Mouse (Mus musculus) heart, embryonic 12.5 days (tissue): ENCODE results near the gene Tasp1. TPM values are rescaled to one million over a fixed set of nuclear protein-coding genes. Genes with fewer than 3 reads are reported as not detected.
"Not testable (repeated sequence)": the region's sequence is repeated elsewhere in the genome, so short reads cannot be mapped to it uniquely, and the experiment has no call there.

ENCODE experiments used
- ATAC-seq: fragments of 200-750 bp; cut with Nextera tagmentation; 2 replicates; pipeline ENCODE4 v1.8.0; 2017; ENCODE audit warnings: moderate TSS enrichment, moderate library complexity; ENCODE audit not compliant: insufficient number of reproducible peaks, low FRiP score
- H3K27ac ChIP-seq: fragments of 300-500 bp; sonication (generic); 2 replicates; pipeline ENCODE4 v1.5.1; 2016; ENCODE audit warnings: mild to moderate bottlenecking, moderate library complexity; ENCODE audit not compliant: poor library complexity, severe bottlenecking
- H3K27me3 ChIP-seq: fragments of 300-500 bp; sonication (generic); replicated peaks from 2 replicates; pipeline ENCODE4 v1.6.1; 2016; ENCODE audit warnings: mild to moderate bottlenecking, moderate library complexity
- H3K36me3 ChIP-seq: fragments of 300-500 bp; sonication (generic); 2 replicates; pipeline ENCODE4 v1.6.1; 2016; ENCODE audit warnings: mild to moderate bottlenecking, moderate library complexity
- H3K4me1 ChIP-seq: fragments of 300-500 bp; sonication (generic); replicated peaks from 2 replicates; pipeline ENCODE4 v1.6.1; 2016; ENCODE audit warnings: mild to moderate bottlenecking
- H3K4me2 ChIP-seq: fragments of 300-500 bp; sonication (generic); 2 replicates; pipeline ENCODE4 v1.6.1; 2016; ENCODE audit warnings: mild to moderate bottlenecking, moderate library complexity
- H3K4me3 ChIP-seq: fragments of 300-500 bp; sonication (generic); 2 replicates; pipeline ENCODE4 v1.5.1; 2016; ENCODE audit warnings: mild to moderate bottlenecking
- H3K9ac ChIP-seq: fragments of 300-500 bp; sonication (generic); 2 replicates; pipeline ENCODE4 v1.6.1; 2016; ENCODE audit warnings: mild to moderate bottlenecking, moderate library complexity
- H3K9me3 ChIP-seq: fragments of 300-500 bp; sonication (generic); replicated peaks from 2 replicates; pipeline ENCODE4 v1.6.1; 2016; ENCODE audit warnings: mild to moderate bottlenecking, moderate library complexity
- WGBS: fragments of 180-500 bp; shearing (Covaris S2); methylation state at CpG from one replicate; pipeline ENCODE4 v1.1.7; 2016; 5-methylcytosine and 5-hydroxymethylcytosine counted together
- polyA plus RNA-seq: library from polyadenylated mRNA; unstranded; fragments of >200 nt; fragmentation: Nextera tagmentation; extraction: Ambion mirVana; gene quantifications from 2 replicates; pipeline ENCODE4 v1.2.1, GENCODE M21; 2016

Tasp1 gene
- polyA plus RNA-seq, 1 experiment from 2014 or later, result 14.7 TPM

DNA sequence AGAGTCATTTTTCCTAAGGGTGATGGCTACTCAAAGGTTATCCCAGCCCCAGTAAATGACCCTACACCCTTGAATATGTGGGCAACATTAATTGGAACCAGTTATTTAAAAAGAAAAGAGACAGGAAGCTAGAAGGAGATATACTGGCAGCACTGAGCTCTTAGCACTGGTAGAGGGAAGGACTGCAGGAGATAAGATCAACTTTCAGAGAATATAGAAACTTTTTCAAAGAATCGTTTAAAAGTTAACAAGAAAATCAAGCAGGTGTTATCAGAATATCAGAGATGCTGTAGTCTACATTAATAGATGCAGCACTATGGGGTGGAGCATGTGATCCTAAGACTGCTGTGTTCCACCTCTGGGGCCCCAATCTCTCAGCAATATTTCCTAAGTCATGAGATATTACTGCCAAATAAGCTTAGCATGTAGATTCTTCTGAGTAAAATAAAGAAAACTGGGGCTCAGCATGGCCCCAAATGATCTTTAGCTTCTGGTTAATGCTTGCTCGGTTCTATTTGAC is 14.9 kb downstream of the Tasp1 start:
- Histone ChIP-seq H3K27me3 (no peaks in the 10 kb centered on the region), H3K36me3 (peaks cover 49% of the 10 kb centered on the region), H3K9ac (no peak overlapping the region), H3K4me2 (no peak overlapping the region), H3K27ac (no peak overlapping the region), H3K9me3 (no peaks in the 10 kb centered on the region), H3K4me3 (no peak overlapping the region), H3K4me1 (no peaks in the 10 kb centered on the region)
- ATAC-seq, result no peak
- 80% methylated on average over 2 of the region's 2 CpGs for WGBS

DNA sequence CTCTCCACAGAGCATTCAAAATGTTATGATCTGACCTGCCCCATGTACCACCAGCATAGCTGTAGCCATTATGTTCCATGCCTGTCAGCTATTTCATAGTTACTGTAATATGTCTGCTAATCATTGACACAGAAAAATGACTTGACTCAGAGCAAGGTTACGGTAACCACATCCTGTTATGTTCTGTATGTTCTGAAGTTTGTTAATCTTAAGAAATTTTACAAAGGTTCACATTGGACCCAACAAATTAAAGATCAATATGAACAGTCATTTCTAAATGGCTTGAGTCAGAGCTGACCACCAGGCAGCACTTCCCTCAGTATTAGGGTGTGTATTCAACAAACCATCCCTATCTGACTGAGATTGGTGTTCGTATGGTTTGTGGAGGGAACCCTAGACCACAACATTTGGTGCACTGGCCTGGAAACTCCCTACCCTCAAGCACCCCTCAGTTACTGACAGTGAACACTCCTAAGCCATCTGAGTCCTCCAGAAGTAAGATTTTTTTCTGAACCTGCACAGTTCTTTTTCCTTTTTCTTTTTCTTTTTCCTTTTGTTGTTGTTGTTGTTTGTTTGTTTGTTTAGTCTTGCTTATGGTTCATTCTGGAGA is 24.0 kb downstream of the Tasp1 start:
- Histone ChIP-seq H3K4me2 (no peak overlapping the region), H3K27me3 (no peaks in the 10 kb centered on the region), H3K27ac (no peak overlapping the region), H3K9me3 (no peaks in the 10 kb centered on the region), H3K9ac (no peak overlapping the region), H3K36me3 (peaks cover 13% of the 10 kb centered on the region), H3K4me1 (no peaks in the 10 kb centered on the region), H3K4me3 (no peak overlapping the region)
- 80% methylated on average over 2 of the region's 2 CpGs for WGBS
- ATAC-seq, result no peak

DNA sequence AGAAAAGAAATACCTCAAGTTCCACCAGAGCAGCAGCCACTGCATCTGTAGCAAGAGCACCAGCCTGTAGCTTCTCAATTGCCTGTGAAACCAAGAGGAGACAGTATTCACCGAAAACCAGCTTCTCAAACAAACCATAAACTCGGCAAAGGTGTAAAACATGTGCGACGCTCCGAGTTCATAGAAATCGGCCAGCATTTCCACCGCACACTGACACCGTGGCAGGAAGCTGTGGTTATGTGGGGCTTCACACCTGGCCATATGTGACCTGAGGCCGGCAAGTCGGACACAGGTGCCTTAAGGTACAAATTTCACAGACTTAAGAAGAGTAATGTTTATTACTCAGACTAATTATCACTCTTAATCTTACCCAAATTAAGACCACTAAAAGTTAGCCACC is 24.5 kb downstream of the Tasp1 start:
- Histone ChIP-seq H3K4me2 (no peak overlapping the region), H3K9ac (no peak overlapping the region), H3K9me3 (no peaks in the 10 kb centered on the region), H3K36me3 (peaks cover 12% of the 10 kb centered on the region), H3K4me3 (no peak overlapping the region), H3K27ac (no peak overlapping the region), H3K4me1 (no peaks in the 10 kb centered on the region), H3K27me3 (no peaks in the 10 kb centered on the region)
- WGBS, result 96% methylated on average over 10 of the region's 10 CpGs
- no peak for ATAC-seq

DNA sequence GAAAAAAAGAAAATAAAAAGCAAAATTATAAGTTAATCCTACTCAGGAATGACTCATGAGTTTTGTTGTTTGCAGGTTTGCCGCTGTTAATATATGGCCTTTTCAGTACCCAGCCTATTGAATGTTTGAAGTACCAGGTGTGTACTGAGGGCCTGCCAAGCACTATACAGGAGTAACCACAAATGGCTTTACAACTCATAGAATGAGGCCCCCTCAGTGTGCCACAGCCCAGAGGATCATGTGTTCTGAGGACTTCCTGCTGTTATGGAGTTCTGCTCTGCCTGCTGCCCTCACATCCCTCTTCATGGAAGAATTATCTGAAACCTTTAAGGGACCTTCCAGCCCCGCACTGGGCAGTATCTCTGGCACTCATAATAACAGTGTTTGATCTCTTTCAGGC is 29.1 kb downstream of the Tasp1 start:
- no peak overlapping the region for H3K9ac ChIP-seq
- no peak overlapping the region for H3K4me3 ChIP-seq
- H3K4me1 ChIP-seq, result no peaks in the 10 kb centered on the region
- peaks cover 8% of the 10 kb centered on the region; the same call in 1 of the 2 replicates for H3K36me3 ChIP-seq
- H3K9me3 ChIP-seq, result no peaks in the 10 kb centered on the region
- no peaks in the 10 kb centered on the region for H3K27me3 ChIP-seq
- ATAC-seq, result no peak
- WGBS, result 84% methylated on average over 2 of the region's 2 CpGs
- H3K27ac ChIP-seq, result no peak overlapping the region
- no peak overlapping the region for H3K4me2 ChIP-seq

DNA sequence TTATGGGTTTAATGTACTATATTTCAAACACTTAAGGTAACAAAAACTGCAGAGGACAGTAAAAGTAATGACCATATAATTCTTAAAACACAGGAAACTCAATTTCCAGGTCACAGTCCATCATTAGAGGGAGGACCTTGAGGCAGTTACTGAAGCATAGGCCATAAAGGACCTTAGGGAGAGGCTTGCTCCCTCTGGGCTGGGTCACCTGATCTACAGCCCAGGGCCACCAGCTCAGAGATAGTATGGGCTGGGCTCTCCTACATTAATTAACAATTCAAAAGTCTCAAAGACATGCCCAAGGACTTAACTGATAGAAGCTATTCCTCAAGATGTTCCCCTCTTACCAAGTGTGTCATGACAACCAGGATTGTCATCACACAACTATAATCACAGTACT is 29.8 kb downstream of the Tasp1 start:
- H3K27ac ChIP-seq, result no peak overlapping the region
- no peak overlapping the region for H3K4me2 ChIP-seq
- H3K36me3 ChIP-seq, result peaks cover 8% of the 10 kb centered on the region; the same call in 1 of the 2 replicates
- no peaks in the 10 kb centered on the region for H3K9me3 ChIP-seq
- no peak overlapping the region for H3K9ac ChIP-seq
- no peaks in the 10 kb centered on the region for H3K27me3 ChIP-seq
- no peaks in the 10 kb centered on the region for H3K4me1 ChIP-seq
- no peak overlapping the region for H3K4me3 ChIP-seq
- no peak for ATAC-seq

DNA sequence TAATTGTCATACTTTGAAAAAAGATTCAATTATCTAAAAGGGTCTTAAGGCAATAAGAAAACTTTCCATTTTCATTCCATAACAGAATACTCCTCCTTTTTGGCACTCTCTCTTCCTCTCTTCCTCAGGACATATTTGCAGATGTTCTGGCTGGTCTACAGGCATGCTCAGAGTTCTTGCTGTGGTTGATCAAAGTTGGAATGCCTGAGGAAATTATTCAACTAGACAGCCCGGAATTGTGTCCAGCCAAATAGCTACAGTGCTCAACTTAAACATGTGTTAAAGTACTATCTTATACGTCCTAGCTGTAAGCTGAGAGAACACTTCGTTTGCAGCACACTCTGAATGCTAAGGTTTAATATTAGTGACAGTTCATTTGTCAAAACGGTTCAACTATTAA is 41.7 kb downstream of the Tasp1 start:
- H3K9ac ChIP-seq, result no peak overlapping the region
- peaks cover 21% of the 10 kb centered on the region for H3K36me3 ChIP-seq
- ATAC-seq, result no peak
- H3K27me3 ChIP-seq, result no peaks in the 10 kb centered on the region
- H3K27ac ChIP-seq, result no peak overlapping the region
- H3K9me3 ChIP-seq, result no peaks in the 10 kb centered on the region
- WGBS, result 63% methylated on average over 4 of the region's 4 CpGs
- no peak overlapping the region for H3K4me2 ChIP-seq
- no peak overlapping the region for H3K4me3 ChIP-seq
- H3K4me1 ChIP-seq, result no peaks in the 10 kb centered on the region

DNA sequence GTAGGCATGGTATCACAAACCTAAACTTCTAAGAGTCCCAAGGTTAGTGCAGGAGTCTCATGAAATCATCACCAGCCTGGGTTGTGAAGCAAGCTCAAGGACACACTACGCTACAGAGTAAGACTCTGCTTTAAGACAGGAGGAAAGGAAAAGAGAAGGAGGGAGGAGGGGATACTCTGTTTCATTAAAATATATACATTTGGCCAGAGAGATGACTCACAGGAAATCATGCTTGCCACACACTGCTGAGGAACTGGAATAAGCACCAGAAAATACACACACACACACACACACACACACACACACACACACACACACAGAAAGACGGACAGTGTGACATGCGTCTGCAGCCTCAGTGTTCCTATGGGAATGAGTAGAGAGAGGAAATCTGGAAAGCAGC is 59.2 kb downstream of the Tasp1 start:
- H3K9me3 ChIP-seq, result no peaks in the 10 kb centered on the region
- ATAC-seq, result no peak
- peaks cover 9% of the 10 kb centered on the region for H3K4me1 ChIP-seq
- H3K36me3 ChIP-seq, result no peaks in the 10 kb centered on the region
- H3K4me3 ChIP-seq, result no peak overlapping the region
- no peaks in the 10 kb centered on the region for H3K27me3 ChIP-seq
- H3K9ac ChIP-seq, result no peak overlapping the region
- H3K27ac ChIP-seq, result no peak overlapping the region
- H3K4me2 ChIP-seq, result no peak overlapping the region
- 87% methylated on average over 3 of the region's 3 CpGs for WGBS

DNA sequence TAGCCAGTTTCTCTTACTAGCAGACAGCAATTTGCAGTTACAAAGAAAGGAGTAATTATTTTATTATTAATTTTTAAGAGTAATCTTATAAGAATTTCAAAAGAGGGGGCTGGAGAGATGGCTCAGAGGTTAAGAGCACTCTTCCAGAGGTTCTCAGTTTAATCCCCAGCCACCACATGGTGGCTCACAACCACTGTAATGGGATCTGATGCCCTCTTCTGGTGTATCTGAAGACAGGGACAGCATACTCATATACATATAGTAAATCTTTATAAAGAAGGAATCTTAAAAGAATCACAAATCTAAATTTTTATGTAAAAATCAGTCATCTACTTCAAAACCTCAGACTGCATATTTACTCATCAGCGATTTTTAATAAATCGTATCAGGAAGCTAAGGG is 68.4 kb downstream of the Tasp1 start:
- Histone ChIP-seq H3K27ac (no peak overlapping the region), H3K4me2 (no peak overlapping the region), H3K9ac (no peak overlapping the region), H3K27me3 (no peaks in the 10 kb centered on the region), H3K36me3 (no peaks in the 10 kb centered on the region), H3K4me3 (no peak overlapping the region), H3K9me3 (no peaks in the 10 kb centered on the region), H3K4me1 (peaks cover 3% of the 10 kb centered on the region; the same call in 1 of the 2 replicates)
- no peak for ATAC-seq
- 89% methylated on average over 2 of the region's 2 CpGs for WGBS

DNA sequence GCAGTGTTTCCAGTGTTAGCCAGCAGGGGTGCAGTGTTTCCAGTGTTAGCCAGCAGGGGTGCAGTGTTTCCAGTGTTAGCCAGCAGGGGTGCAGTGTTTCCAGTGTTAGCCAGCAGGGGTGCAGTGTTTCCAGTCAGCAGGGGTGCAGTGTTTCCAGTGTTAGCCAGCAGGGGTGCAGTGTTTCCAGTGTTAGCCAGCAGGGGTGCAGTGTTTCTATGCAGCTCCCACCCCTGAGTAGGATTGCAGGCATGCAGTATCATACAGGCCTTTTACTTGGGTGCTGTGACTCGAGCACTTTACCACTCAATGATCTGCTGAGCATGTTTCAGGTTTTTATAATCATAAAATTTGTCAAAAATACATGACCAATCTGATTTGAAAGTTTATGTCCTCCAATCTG is 76.7 kb downstream of the Tasp1 start:
- not testable (repeated sequence) for H3K36me3 ChIP-seq, H3K27ac ChIP-seq, H3K4me2 ChIP-seq, H3K9me3 ChIP-seq, H3K9ac ChIP-seq, H3K4me3 ChIP-seq, ATAC-seq, H3K27me3 ChIP-seq, H3K4me1 ChIP-seq
- WGBS, result 88% methylated on average over 1 of the region's 1 CpGs

DNA sequence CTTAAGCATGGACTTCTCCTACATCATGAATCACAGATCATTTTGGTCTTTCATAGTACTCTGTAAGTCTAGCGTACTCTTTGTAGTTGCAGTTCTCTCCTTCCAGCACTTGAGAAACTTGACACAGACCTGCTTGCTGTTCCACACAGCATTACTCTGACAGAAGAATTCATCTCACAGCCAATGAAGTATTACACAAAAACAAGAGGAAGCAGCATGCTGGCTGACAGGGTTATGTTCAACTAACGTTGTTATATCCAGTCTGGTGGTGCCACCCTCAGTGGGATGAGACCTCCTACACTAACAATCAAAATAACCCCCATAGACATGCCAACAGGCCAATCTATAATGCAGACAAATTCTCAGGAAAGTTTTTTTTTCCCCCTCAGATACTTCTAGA is 99.2 kb downstream of the Tasp1 start:
- H3K27me3 ChIP-seq, result no peaks in the 10 kb centered on the region
- no peaks in the 10 kb centered on the region for H3K9me3 ChIP-seq
- no peak overlapping the region for H3K9ac ChIP-seq
- no peak overlapping the region for H3K4me3 ChIP-seq
- no peaks in the 10 kb centered on the region for H3K4me1 ChIP-seq
- H3K36me3 ChIP-seq, result no peaks in the 10 kb centered on the region
- H3K27ac ChIP-seq, result no peak overlapping the region
- no peak for ATAC-seq
- H3K4me2 ChIP-seq, result no peak overlapping the region
- 69% methylated on average over 2 of the region's 2 CpGs for WGBS

DNA sequence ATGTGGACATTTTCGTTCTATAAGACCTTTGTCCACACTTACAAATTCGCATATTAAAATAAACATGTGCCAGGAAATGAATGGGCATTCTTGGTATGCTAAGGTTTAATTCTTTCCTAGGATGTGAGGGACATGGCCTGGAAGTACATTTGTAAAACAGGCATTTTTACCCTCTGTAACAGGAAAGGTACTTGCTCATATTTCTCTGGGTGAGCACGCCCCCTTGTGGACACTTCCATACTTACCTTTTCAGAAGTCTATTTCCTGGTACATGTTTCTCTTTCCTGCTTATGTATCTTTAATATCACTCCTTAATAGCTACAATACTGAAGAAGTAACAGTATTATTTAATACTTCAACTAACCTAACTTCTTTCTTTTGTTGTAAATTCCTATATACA is 100.3 kb downstream of the Tasp1 start:
- Histone ChIP-seq H3K27ac (no peak overlapping the region), H3K4me3 (no peak overlapping the region), H3K4me1 (no peaks in the 10 kb centered on the region), H3K4me2 (no peak overlapping the region), H3K9ac (no peak overlapping the region), H3K36me3 (no peaks in the 10 kb centered on the region), H3K27me3 (no peaks in the 10 kb centered on the region), H3K9me3 (no peaks in the 10 kb centered on the region)
- 60% methylated on average over 3 of the region's 3 CpGs for WGBS
- no peak for ATAC-seq

DNA sequence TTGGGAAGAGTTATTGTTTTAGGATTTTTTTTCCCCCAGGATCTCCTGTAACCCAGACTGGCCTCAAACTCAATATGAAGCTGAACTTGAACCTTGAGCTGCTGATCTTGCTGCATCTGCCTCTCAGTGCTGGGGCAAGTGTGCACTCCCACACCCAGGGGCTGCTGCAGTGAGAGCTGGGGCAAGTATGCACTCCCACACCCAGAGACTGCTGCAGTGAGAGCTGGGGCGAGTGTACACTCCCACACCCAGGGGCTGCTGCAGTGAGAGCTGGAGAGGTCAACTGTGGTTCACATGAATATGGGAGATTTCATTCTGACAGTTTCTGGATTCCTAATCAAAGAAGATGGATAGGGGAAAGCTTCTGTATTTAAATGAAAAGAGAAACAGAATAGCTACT is 117.8 kb downstream of the Tasp1 start:
- Histone ChIP-seq H3K4me3 (no peak overlapping the region), H3K4me2 (no peak overlapping the region), H3K9me3 (no peaks in the 10 kb centered on the region), H3K27me3 (no peaks in the 10 kb centered on the region), H3K27ac (no peak overlapping the region), H3K4me1 (no peaks in the 10 kb centered on the region), H3K9ac (no peak overlapping the region), H3K36me3 (0 out of 2 replicates have a peak, but pooled peaks cover 4% of the 10 kb centered on the region)
- no peak for ATAC-seq
- WGBS, result 46% methylated on average over 1 of the region's 1 CpGs
